Mouse (Mus musculus): ENCODE results near the gene Bach2.

The Bach2 gene

DNA sequence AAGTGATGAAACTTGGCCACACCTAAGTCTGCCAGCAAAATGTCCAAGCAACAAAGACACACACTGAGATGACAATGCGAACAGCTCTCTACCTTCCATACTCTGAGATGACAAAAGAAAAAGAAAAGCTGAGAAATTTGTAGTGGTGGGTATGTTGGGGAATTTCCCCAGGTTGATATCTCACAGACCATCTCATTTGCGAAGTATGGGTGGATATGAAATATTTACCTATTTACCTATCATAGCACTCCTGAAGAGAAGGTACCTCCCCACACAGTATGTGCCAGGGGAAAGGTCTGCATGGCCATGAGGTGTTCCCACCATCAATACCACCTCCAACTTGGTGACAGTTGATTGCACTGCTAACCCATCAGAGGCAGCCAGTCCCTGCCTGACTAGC is 13.4 kb upstream of the Bach2 start:
- no peak for DNase-seq (ENCODE audit: low spot score)

DNA sequence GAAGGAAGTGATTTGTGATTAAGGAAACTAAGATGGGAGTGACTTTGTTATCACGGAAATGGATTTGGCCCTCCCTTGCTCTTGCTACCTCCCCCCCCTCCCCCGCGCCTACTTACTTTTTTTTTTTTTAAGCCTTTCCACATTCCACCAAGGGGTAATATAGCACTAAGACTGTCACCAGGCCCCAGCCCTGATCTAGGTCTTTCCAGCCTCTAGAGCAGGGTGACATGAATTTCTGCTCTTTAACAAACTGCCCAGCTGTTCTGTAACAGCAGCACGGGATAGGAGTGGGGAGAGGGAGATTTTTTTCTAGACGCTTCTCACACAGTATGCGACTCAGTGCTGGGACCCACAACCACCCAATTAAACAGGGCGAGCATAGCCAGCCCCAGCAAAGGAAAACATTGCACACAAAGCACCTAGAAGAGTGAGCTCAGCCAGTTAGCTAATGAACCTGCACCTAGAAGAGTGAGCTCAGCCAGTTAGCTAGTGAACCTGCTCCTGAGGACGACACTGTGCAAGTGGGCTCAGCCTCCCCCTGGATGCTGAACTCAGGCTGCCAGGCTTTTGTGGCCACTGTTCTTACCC is 10.5 kb upstream of the Bach2 start:
- no peak for DNase-seq (ENCODE audit: low spot score)

DNA sequence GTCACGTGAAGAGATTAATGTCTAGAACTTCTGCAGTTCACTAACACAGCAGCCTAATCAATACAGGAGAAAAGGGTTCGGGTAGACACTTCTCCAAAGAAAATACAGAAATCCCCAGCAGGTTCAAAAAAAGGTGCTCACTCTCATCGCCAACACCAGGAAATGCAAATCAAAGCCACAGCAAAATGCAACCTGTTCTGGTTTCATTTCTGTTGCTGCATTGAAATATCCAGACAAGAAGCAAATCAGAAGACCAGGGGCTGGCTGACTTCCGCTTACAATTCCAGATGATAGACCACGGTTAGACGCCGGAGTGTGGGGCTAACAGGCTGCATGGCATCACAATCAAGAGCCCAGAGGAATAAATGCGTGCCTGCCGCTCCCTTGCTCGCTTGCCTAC is 9.3 kb upstream of the Bach2 start:
- DNase-seq (ENCODE audit: low spot score): no peak

DNA sequence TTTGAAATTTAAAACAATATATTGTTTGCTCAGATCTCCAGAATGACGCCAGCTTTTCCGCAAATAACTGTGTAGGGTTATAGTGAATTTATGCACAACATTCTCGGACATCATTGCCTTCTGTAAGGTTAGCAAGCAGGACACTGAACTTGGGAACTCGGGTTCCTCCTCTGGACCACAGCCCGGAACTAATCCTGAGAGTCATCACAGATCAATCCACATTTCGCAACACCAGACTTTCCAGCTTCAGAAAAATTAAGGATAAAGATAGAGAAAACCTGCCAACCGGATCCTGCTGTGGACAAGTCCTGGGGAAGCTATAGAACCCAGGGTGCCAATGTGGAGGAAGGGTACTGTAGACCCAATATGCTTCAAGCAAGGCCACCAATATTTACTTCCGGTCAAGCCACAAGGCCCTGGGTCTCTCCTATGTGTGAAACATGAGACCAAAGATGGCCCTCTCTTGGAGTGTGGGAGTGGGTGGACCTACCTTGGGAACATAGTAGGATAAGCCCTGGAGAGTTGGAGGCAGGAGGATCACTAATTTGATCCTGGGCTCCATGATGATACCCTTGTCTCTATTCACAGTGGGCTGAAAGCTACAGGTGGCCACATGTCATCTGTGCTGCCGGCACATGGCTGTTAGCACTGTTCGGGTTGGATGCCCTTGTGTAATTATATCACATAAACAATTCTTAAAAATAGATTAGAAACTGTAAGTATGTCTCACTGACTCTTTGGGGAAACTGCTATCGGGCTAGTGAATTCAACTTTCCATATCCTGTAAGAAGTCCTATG is 7.1 kb upstream of the Bach2 start:
- no peak for DNase-seq (ENCODE audit: low spot score)

DNA sequence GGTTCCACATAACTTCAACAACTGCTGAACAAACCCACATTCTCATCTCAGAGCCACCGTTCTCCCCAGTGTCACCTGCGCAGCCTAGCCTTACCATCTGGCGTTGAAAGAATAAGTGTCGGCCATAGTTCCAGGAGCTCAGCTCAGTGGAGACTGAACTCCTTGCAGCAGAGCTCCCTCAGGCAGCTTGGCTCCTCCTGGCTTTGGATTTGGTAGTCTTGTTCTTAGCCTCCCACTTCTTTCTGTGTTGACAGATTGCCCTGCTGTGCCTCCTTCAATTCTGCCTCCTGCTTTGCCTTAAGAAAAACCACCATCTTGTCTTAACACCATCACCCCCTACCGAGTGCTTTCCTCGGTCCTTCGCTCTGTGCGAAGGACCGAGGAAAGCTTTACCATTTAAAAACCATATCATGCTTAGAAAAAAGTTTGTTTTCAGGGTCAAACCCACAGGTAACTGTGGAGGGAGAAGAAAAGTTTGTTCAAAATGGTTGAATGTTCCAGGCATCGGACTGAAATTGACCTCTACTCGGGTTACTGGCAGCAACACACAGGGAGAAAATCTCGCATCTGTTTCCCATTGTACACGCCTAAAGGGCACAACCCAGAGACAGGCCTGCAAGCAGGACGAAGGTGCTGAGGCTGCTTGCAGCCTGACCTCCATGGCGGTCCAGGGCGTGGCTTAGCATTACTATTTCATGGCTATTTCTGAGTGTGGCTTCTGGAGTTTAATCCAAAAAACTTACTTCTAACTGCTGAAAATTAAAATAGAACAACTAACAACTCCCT is 2.5 kb upstream of the Bach2 start:
- DNase-seq (ENCODE audit: low spot score): no peak

DNA sequence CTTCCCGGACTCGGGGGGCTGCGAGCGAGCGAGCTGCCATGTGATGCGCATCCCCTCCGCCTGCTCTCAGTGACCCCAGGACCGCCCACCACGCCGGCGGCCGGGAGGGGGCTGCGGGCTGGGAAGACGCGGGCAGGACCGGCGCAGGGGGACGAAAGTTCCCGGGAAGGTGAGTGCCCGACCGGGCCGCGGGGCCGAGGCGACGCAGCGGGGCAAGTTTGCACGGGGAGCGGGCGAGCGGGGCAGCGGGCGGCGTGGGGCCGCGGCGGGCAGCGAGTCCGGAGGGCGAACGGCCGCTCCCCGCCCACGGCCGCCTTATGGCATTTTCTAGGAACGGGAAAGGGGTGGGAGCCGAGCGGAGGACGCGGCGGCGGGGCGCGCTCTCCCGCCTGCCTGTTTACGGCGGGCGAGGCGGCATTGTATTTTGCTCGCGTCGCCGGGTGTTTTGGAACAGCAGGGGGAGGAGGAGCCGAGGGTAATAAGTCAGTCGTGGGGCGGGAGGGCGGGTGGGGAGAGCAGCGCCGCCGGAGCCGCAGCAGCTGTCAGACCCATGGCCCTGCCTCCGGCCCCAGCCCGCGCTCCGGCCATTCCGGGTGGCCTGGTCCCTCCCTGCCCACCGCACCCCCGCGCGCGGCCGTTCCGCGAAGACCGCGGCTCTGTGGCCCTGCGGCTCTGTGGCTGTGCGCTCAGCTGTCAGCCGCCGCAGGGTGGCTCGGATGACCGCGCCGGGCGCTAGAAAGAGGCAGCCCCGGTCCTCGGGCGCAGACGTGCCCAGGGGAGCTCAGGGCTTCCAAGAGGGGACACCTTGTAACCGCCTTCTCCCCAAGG is 531 bp downstream of the Bach2 start:
- peak; percentile 86 for DNase-seq (ENCODE audit: low spot score)

DNA sequence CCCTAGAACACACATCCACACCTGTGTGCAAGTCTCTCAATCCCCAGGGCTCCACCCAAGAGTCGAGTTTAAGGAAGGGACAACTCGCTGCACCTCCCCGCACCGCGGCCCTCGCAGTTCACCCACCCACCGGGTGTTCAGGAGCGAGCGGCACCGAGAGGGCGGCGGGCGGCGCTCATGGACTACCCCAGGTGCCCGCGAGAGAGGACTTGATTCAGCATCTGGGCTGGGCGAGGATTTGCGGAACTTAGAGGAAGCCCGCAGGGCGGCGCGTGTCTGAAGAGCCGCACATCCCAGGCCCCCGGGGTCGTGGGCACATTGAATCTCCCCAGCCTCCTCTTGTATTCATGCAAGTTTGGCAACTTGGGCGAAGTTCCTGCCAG is 1.1 kb downstream of the Bach2 start:
- DNase-seq (ENCODE audit: low spot score): peak; percentile 87

DNA sequence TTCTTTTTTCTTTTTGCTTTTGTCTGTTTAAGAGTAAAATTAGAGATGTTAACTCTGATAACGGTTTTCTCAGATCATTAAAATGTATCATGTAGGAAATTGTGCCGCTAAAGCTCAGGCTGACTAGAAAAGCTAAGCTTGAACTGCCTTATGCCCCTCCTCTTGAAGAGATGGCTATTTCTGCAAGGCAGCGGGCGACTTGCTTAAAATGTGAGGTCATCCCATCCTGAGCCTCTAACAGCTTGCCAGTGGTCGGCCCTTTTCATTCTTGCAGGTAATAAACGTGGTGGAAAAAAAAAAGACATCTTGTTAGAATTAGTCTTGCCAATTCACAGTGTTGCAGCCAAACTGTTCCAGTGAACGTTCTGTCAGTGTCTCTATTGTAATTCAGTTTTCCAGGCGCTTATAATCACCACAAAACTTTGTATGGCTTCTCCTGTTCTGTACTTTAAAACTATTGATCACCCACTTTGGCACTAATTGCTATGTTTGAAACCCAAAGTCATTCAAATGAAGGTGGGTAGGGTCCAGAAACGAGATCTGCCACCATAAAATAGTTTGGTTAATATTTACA is 1.9 kb downstream of the Bach2 start:
- no peak for DNase-seq (ENCODE audit: low spot score)

DNA sequence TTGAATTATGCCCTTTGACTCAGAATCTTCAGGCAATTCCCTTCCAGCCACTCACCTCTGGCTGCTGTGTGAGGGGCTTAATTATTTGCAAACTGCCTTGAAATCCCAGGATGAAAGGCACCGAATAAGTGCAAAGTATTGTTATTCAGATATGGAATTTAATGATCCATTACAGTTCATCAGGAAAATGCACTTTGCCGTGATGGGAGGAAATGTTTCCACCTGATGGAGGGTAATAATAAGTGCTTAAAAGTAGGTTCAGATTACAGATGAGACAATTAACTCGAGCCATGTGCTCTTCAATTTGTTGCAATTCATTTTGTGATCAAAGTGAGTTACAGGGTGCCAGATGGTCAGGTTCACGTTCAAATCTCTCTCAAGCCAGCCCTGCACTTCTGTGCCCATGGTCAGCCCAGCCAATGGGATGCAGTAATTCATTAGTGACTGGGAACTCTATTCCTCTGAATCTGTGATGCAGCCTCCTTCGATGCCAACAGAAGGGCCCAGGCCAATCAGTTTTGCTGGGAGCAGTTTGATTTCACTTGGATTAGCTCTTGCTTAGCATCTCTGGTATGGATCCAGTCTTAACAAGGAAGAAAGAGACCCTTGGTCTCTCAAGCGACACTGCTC is 2.9 kb downstream of the Bach2 start:
- no peak for DNase-seq (ENCODE audit: low spot score)

DNA sequence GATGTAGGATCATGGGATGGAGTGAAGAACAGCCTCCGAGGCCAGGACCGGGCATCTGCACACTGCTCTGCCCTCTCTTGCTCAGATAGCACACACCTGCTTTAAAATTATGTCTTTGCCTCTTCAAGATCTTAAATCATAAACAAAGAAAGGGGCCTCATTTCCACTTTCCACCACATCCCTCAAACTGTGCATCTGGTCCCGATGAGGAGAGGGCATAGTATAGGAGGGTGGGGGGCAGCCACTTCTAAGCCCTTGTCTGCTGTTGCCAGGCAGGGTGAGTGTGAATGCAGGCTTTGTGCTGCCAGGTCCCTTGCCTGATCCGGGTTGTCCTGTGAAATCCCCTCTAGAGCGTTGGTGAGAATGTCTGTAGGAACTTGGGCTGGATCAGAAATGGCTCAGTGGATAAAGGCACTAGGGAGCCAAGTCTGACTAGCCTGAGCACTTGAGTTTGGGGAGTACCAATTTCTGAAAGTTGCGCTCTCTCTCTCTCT is 3.6 kb downstream of the Bach2 start:
- DNase-seq (ENCODE audit: low spot score): no peak

DNA sequence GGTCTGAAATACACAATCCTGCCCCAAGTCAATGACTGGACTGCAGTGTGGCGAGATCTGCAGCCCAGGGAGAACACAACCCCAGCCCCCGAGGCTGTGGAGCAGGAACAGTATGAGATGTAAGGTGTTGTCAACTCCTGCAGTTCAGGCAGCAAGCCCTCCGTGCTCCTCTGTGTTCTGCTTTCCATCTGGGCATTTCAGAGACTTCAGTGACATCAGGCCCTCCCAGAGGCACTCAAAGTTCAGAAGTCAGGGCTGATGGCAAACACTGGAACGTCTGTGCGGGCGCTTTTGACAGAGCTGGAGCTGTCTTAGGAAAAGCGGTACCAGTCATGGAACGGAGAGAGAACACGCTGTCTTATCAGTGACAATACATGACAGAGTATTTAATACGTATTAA is 4.9 kb downstream of the Bach2 start:
- no peak for DNase-seq (ENCODE audit: low spot score)

DNA sequence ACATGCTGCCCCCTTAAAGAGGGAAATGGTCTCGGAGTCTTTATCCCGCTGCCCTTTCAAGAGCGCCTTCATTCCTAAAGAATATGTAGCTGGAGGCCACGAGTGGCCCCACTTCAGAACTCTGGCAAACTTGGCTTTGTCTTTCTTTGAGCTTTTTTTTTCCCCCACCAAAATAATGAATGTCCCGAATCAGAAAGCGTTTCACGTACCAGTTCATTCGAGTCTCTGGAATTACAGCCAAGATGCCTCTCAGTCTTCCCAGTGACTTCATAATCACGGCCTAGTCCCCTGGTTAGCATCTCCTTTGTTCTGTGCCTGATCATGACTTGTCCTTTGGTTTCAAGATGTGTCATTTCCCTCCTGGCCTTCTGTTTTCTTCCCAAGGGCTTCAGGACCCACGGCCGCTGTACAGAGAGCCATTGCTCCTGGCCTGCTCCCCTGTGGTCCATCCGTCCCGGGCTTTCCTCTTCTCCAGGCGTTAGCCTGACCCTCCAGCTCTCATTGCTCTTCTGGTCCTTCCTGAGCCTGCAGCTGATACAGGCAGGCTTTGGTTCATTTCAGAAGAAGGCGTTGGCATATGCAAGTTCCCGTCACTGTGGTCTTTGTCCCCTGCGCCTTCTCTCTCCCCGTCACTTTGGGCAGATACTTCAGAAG is 5.6 kb downstream of the Bach2 start:
- DNase-seq (ENCODE audit: low spot score): no peak

DNA sequence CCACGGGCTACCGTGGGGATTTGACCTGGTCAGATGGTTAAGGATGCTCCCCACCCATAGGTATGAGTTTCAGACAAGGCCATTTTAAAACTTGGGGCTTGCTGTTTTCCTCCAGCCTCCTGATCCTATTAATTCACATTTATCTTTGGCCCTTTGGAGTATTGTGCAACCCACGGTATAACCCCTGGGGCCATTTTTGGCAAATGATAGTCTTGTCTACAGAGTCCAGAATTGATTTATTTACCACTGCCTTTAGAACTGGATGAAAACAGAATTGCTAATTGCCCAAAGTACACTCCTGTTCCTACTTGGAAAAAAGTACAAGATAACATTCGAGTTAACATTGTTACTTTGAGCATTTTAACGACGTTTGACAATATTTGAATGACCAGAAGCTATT is 7.0 kb downstream of the Bach2 start:
- no peak for DNase-seq (ENCODE audit: low spot score)

DNA sequence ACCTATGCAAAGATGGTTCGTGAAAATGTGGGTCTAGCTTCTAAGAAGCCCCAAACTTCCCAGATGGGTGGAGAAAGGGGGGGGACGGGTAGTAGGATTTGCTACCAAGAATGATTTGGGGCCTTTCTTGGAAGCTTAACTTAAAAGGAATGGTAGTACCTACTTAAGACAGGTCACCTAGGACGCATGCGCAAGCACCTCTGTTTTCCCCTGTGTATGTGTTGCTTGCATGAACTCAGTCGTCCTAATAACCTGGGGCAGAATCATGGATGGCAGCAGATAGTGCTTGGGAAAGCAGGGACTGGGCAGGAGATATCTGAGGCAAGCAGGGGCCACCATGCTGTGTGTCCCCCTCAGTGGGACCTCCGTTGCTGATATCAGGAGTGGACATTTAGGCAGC is 7.4 kb downstream of the Bach2 start:
- no peak for DNase-seq (ENCODE audit: low spot score)

DNA sequence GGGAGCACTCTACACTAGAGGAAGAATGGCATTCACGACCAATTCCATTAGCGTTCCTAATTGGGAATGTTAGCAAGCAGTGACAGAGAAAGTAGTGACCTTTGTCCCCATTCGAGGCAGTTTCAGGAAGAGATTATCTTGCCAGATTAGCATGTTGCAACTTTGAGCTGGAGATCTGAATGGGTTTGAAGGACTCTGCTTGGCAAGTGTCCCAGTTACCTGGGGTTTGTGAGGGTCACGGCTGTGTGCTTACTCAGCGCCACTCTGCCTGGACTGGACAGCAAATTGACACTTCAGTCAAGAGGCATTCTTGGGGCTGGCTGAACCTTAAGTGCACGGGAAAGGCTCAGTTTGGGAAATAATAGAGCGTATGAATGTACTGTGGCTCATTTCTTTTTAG is 8.2 kb downstream of the Bach2 start:
- no peak for DNase-seq (ENCODE audit: low spot score)

DNA sequence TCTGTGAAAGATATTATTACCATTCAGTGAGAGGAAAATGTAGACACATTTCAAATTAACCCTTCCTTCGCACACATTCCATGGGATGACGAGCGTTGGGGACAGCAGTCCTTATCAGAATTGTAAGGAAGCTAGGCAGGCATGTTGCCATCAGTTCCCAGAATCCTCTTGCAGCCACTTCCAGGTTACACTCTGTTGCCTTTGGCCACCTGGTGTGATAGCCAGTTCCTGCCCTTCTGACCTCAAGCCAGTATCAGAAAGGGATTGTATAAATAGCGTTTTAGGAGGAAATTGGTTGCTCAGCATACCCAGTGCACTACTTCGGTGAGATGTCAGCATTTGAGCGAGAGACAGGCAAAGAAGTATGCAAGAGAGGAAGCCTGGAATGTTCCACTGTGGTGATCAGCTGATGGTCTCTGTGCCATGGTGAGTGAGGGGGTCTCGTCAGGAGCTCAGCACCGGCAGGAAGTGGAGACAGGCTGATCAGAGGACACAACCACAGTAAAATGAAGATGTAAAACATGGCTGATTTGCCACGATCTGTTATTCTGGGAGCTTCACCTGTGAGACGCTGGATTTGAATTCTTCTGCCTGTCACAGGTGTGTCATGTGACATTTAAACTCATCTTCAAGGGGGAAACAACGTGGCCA is 9.0 kb downstream of the Bach2 start:
- peak; percentile 62 for DNase-seq (ENCODE audit: low spot score)

DNA sequence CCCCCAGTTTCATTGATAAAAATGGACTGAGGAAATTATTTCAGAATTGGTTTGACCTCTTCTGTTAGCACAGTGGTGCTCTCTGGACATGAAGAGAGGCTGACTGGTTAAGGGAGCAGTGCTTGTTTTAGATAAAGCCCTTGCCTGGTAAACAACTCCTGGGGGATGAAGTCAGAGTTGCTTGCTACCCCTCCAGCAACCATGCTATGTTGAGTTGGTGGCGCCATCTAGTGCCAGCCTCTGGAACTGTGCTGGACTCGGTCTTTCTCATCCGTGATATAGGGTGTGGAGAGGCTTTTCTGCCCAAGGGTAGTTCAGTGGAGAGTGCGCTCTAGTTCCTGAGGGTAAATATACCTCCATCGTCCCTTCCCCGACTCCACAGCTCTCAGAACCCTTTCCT is 9.6 kb downstream of the Bach2 start:
- peak; percentile 93 for DNase-seq (ENCODE audit: low spot score)

DNA sequence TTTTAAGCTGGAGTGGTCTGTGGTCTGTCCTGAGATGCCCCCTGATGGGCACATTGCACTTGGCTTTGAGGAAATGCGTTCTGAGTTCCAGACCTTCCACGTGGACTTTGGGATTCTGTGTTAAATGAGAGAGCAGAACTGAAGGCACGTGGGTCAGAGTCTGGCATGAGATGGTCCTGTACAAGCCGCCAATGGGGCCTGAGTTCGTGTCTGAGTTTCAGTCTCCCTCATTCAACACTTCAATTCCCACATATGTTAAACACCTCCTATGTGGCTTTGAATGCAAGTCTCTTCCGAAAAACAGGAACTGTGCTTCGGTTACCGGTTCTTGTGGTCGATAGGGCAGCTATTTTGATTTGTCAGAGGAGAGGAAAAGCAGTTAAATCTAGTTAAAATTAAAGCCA is 10.4 kb downstream of the Bach2 start:
- DNase-seq (ENCODE audit: low spot score): peak; percentile 72

DNA sequence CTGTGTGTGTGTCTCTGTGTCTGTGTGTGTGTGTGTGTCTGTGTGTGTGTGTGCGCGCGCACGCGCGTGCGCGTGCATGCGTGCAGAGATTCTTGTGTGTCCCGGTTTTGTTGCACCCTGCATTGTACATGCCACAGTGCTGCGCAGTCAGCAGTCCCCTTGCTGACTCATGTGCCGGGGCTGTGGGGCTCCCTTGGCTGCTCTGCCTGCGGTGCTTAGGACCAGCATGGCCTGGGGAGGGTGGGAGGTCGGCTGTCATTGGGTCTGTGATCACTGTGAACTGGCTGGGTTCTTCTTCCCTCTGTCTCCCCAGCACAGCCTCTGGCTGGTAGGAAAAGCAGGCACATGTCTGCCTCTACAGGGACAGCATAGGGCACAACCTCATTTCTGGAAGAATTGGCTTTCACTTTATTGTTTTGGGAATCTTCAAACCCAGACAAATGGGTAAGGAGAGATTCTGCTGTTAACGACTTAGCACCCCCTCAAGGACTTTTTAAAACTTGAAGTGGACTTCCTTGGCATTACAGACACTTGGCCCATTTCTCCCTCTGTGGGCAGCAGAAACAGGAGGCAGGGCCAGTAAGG is 11.2 kb downstream of the Bach2 start:
- peak; percentile 83 for DNase-seq (ENCODE audit: low spot score)
